ENCODE assay signal across 8 mouse cellular contexts in genomic region chr10:63428243-63429022, GRCm38 (mm10). TPM values are rescaled to one million over a fixed set of nuclear protein-coding genes. Genes with fewer than 3 reads are reported as not detected.
DNase-seq lines count a peak whose midpoint lies in the region; ATAC-seq and TF ChIP-seq lines count a peak whose summit lies in the region.

No protein-coding gene starts in this region.

- TF ChIP-seq POLR2A in bone marrow macrophage, adult 2 months (IDR thresholded peaks at IDR 0.05; ENCODE audit: borderline replicate concordance, low read depth, low read length), result no peak

- 28% methylated on average over 19 of the region's 19 CpGs for WGBS in hindbrain, embryonic 10.5 days
- 27% methylated on average over 19 of the region's 19 CpGs for WGBS in limb, embryonic 10.5 days
- 30% methylated on average over 19 of the region's 19 CpGs for WGBS in midbrain, embryonic 10.5 days
- WGBS in stomach, embryonic 14.5 days, result 18% methylated on average over 19 of the region's 19 CpGs

- no peak overlapping the region for H3K27ac ChIP-seq in layer of hippocampus, adult 2 months
- no peak overlapping the region for H3K27ac ChIP-seq in bone marrow macrophage, adult 2 months (ENCODE audit: insufficient read depth, low read depth, low read length)
- peak overlapping the region; percentile 68; the same call in 1 of the 2 replicates for H3K27ac ChIP-seq in hindbrain, embryonic 10.5 days
- peak overlapping the region; percentile 51; the same call in 1 of the 2 replicates for H3K27ac ChIP-seq in limb, embryonic 10.5 days
- peak overlapping the region; percentile 55 for H3K27ac ChIP-seq in midbrain, embryonic 10.5 days (replicated peaks)
- peak overlapping the region; percentile 0; the same call in 1 of the 2 replicates for H3K27ac ChIP-seq in stomach, embryonic 14.5 days (ENCODE audit: low read length)

- DNase-seq in layer of hippocampus, adult 2 months (ENCODE audit: low spot score in 2 of 2), result peak; percentile 21 to 31
- DNase-seq in layer of hippocampus, adult 9-11 months, result no peak
- DNase-seq in hindbrain, embryonic 10.5 days (ENCODE audit: low spot score), result peak; percentile 59
- peak; percentile 65 for DNase-seq in limb, embryonic 10.5 days (ENCODE audit: low spot score)
- peak; percentile 55 for DNase-seq in midbrain, embryonic 10.5 days (ENCODE audit: low spot score)

- H3K27me3 ChIP-seq in erythroblast, embryonic 14.5 days (ENCODE audit: control insufficient read depth), result no peaks in the 10 kb centered on the region
- no peaks in the 10 kb centered on the region for H3K27me3 ChIP-seq in hindbrain, embryonic 10.5 days (ENCODE audit: insufficient read depth, poor library complexity, severe bottlenecking)
- H3K27me3 ChIP-seq in limb, embryonic 10.5 days (ENCODE audit: low read depth, poor library complexity, severe bottlenecking), result no peaks in the 10 kb centered on the region
- no peaks in the 10 kb centered on the region for H3K27me3 ChIP-seq in midbrain, embryonic 10.5 days (ENCODE audit: low read depth, poor library complexity, severe bottlenecking)
- no peaks in the 10 kb centered on the region for H3K27me3 ChIP-seq in stomach, embryonic 14.5 days (ENCODE audit: control insufficient read depth, insufficient read depth, low read length)

- H3K9me3 ChIP-seq in erythroblast, embryonic 14.5 days (ENCODE audit: control insufficient read depth, low read length), result no peaks in the 10 kb centered on the region
- no peaks in the 10 kb centered on the region for H3K9me3 ChIP-seq in hindbrain, embryonic 10.5 days
- H3K9me3 ChIP-seq in limb, embryonic 10.5 days (replicated peaks), result no peaks in the 10 kb centered on the region
- no peaks in the 10 kb centered on the region for H3K9me3 ChIP-seq in midbrain, embryonic 10.5 days (replicated peaks)
- no peaks in the 10 kb centered on the region for H3K9me3 ChIP-seq in stomach, embryonic 14.5 days (ENCODE audit: control insufficient read depth, low read depth, low read length)

- no peaks in the 10 kb centered on the region; the same call in 1 of the 2 replicates for H3K36me3 ChIP-seq in erythroblast, embryonic 14.5 days (ENCODE audit: control insufficient read depth)
- H3K36me3 ChIP-seq in hindbrain, embryonic 10.5 days, result no peaks in the 10 kb centered on the region
- no peaks in the 10 kb centered on the region for H3K36me3 ChIP-seq in limb, embryonic 10.5 days
- no peaks in the 10 kb centered on the region for H3K36me3 ChIP-seq in midbrain, embryonic 10.5 days
- no peaks in the 10 kb centered on the region for H3K36me3 ChIP-seq in stomach, embryonic 14.5 days (ENCODE audit: control insufficient read depth, insufficient read depth, low read length)

- peak overlapping the region; percentile 8 for H3K9ac ChIP-seq in stomach, embryonic 14.5 days (replicated peaks; ENCODE audit: low read depth, low read length)

- peak overlapping the region; percentile 97 for H3K4me3 ChIP-seq in layer of hippocampus, adult 2 months
- H3K4me3 ChIP-seq in bone marrow macrophage, adult 2 months (ENCODE audit: insufficient read depth, low read length), result peak overlapping the region; percentile 66
- peak overlapping the region; percentile 85 for H3K4me3 ChIP-seq in erythroblast, embryonic 14.5 days (replicated peaks)
- H3K4me3 ChIP-seq in hindbrain, embryonic 10.5 days, result peak overlapping the region; percentile 78
- H3K4me3 ChIP-seq in limb, embryonic 10.5 days, result peak overlapping the region; percentile 80
- peak overlapping the region; percentile 81 for H3K4me3 ChIP-seq in midbrain, embryonic 10.5 days
- peak overlapping the region; percentile 54 for H3K4me3 ChIP-seq in stomach, embryonic 14.5 days (ENCODE audit: low read depth, low read length)

- H3K4me1 ChIP-seq in bone marrow macrophage, adult 2 months (ENCODE audit: control insufficient read depth, insufficient read depth, low read length), result no peaks in the 10 kb centered on the region
- peaks cover 84% of the 10 kb centered on the region for H3K4me1 ChIP-seq in erythroblast, embryonic 14.5 days (ENCODE audit: control insufficient read depth)
- 0 out of 2 replicates have a peak, but pooled peaks cover 9% of the 10 kb centered on the region for H3K4me1 ChIP-seq in hindbrain, embryonic 10.5 days (replicated peaks)
- no peaks in the 10 kb centered on the region for H3K4me1 ChIP-seq in limb, embryonic 10.5 days
- peaks cover 5% of the 10 kb centered on the region for H3K4me1 ChIP-seq in midbrain, embryonic 10.5 days
- no peaks in the 10 kb centered on the region for H3K4me1 ChIP-seq in stomach, embryonic 14.5 days (ENCODE audit: control insufficient read depth, insufficient read depth, low read length)

- H3K4me2 ChIP-seq in stomach, embryonic 14.5 days (replicated peaks; ENCODE audit: low read depth, low read length), result peak overlapping the region; percentile 53

- peak; percentile 17; the same call in 1 of the 2 replicates for TF ChIP-seq CTCF in layer of hippocampus, adult 2 months (conservative IDR thresholded peaks at IDR 0.05)
- TF ChIP-seq CTCF in bone marrow macrophage, adult 2 months (IDR thresholded peaks at IDR 0.05; ENCODE audit: low read depth, low read length), result no peak

- ATAC-seq in stomach, embryonic 14.5 days (ENCODE audit: insufficient number of reproducible peaks, insufficient read depth, low FRiP score, low read depth), result no peak

RNA-seq across cellular contexts. Expression of gene Ctnna3, which starts 1.5 kb away (rescaled TPM):
- 1 to 10 TPM; 1.8 to 2.0 TPM for total RNA-seq in layer of hippocampus, adult 2 months (2021)
- not detected in 2 replicates for polyA plus RNA-seq in bone marrow macrophage, adult 2 months (2012; ENCODE audit: insufficient read depth, insufficient read length, missing spikeins)
- polyA plus RNA-seq in erythroblast, embryonic 14.5 days (2012), result not detected in 2 replicates
- 0.07 and 0.21 TPM in 2 replicates for polyA plus RNA-seq in hindbrain, embryonic 10.5 days (2016; fragmentation: Nextera tagmentation; extraction: Ambion mirVana)
- 0.04 TPM in 1 of 2 replicates, not detected in the other for polyA plus RNA-seq in limb, embryonic 10.5 days (2016; fragmentation: Nextera tagmentation; extraction: Ambion mirVana)
- polyA plus RNA-seq in midbrain, embryonic 10.5 days (2016; fragmentation: Nextera tagmentation; extraction: Ambion mirVana), result 0.05 TPM in 1 of 2 replicates, not detected in the other
- polyA plus RNA-seq in stomach, embryonic 14.5 days (2014; fragmentation: Nextera tagmentation; extraction: Ambion mirVana), result 0.78 and 0.83 TPM in 2 replicates

RNA-seq across cellular contexts. Expression of gene Gm7075, which starts 6.8 kb away (rescaled TPM):
- total RNA-seq in layer of hippocampus, adult 2 months (2021), result not detected
- polyA plus RNA-seq in bone marrow macrophage, adult 2 months (2012; ENCODE audit: insufficient read depth, insufficient read length, missing spikeins), result not detected in 2 replicates
- not detected in 2 replicates for polyA plus RNA-seq in erythroblast, embryonic 14.5 days (2012)
- not detected in 2 replicates for polyA plus RNA-seq in hindbrain, embryonic 10.5 days (2016; fragmentation: Nextera tagmentation; extraction: Ambion mirVana)
- polyA plus RNA-seq in limb, embryonic 10.5 days (2016; fragmentation: Nextera tagmentation; extraction: Ambion mirVana), result not detected in 2 replicates
- not detected in 2 replicates for polyA plus RNA-seq in midbrain, embryonic 10.5 days (2016; fragmentation: Nextera tagmentation; extraction: Ambion mirVana)
- not detected in 2 replicates for polyA plus RNA-seq in stomach, embryonic 14.5 days (2014; fragmentation: Nextera tagmentation; extraction: Ambion mirVana)

RNA-seq across cellular contexts. Expression of gene Dnajc12, which starts 46.2 kb away (rescaled TPM):
- total RNA-seq in layer of hippocampus, adult 2 months (2021), result 10 to 100 TPM; 22.5 to 25.2 TPM
- polyA plus RNA-seq in bone marrow macrophage, adult 2 months (2012; ENCODE audit: insufficient read depth, insufficient read length, missing spikeins), result 9.3 and 10.1 TPM in 2 replicates
- 0.14 and 0.22 TPM in 2 replicates for polyA plus RNA-seq in erythroblast, embryonic 14.5 days (2012)
- 12.5 and 13.4 TPM in 2 replicates for polyA plus RNA-seq in hindbrain, embryonic 10.5 days (2016; fragmentation: Nextera tagmentation; extraction: Ambion mirVana)
- 7.9 and 9.7 TPM in 2 replicates for polyA plus RNA-seq in limb, embryonic 10.5 days (2016; fragmentation: Nextera tagmentation; extraction: Ambion mirVana)
- polyA plus RNA-seq in midbrain, embryonic 10.5 days (2016; fragmentation: Nextera tagmentation; extraction: Ambion mirVana), result 11.9 and 15.2 TPM in 2 replicates
- 8.7 and 10.0 TPM in 2 replicates for polyA plus RNA-seq in stomach, embryonic 14.5 days (2014; fragmentation: Nextera tagmentation; extraction: Ambion mirVana)

RNA-seq across cellular contexts. Expression of gene Sirt1, which starts 46.9 kb away (rescaled TPM):
- total RNA-seq in layer of hippocampus, adult 2 months (2021), result 10 to 100 TPM; 11.7 to 15.9 TPM
- polyA plus RNA-seq in bone marrow macrophage, adult 2 months (2012; ENCODE audit: insufficient read depth, insufficient read length, missing spikeins), result 17.6 and 17.9 TPM in 2 replicates
- polyA plus RNA-seq in erythroblast, embryonic 14.5 days (2012), result 0.28 and 0.56 TPM in 2 replicates
- polyA plus RNA-seq in hindbrain, embryonic 10.5 days (2016; fragmentation: Nextera tagmentation; extraction: Ambion mirVana), result 4.9 and 6.7 TPM in 2 replicates
- 6.4 and 6.9 TPM in 2 replicates for polyA plus RNA-seq in limb, embryonic 10.5 days (2016; fragmentation: Nextera tagmentation; extraction: Ambion mirVana)
- polyA plus RNA-seq in midbrain, embryonic 10.5 days (2016; fragmentation: Nextera tagmentation; extraction: Ambion mirVana), result 4.9 and 6.2 TPM in 2 replicates
- 8.1 and 8.6 TPM in 2 replicates for polyA plus RNA-seq in stomach, embryonic 14.5 days (2014; fragmentation: Nextera tagmentation; extraction: Ambion mirVana)

Comparison
In these comparisons a context has a peak if more than half of its experiments do, and no peak if none do; other contexts are left out.
1. H3K27ac ChIP-seq: peak in hindbrain, embryonic 10.5 days (single experiment), limb, embryonic 10.5 days (single experiment), midbrain, embryonic 10.5 days (single experiment) and stomach, embryonic 14.5 days (single experiment); none in layer of hippocampus, adult 2 months (single experiment) and bone marrow macrophage, adult 2 months (single experiment).
2. Peak in every context shown above with its lines, with median percentiles within 50 percentile points of each other: H3K4me3 ChIP-seq.